Mouse (Mus musculus): ENCODE data around the gene Il1rap. TPM values are rescaled to one million over a fixed set of nuclear protein-coding genes. Genes with fewer than 3 reads are reported as not detected.

The Il1rap gene
- polyA plus RNA-seq, 1 experiment from 2014 or later: 4.5 TPM

DNA sequence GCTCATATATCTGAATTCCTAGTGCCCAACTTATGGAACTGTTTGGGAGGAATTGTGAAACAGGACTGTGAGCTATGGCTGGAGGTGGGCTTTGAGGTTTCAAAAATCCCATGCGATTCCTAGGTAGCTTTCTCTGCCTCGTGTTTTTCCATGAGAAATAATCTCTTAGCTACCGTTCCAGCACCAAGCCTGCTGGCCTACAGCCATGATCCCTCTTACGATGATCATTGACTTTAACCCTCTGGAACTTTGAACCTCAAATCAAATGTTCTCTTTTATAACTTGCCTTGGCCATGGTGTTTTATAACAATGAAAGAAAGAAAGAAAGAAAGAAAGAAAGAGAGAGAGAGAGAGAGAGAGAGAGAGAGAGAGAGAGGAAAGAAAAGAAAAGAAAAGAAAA lies 116.6 kb downstream of the Il1rap start:
- 88% methylated on average over 4 of the region's 4 CpGs for WGBS
- no peak overlapping the region for H3K27ac ChIP-seq (ENCODE audit: low read depth, low read length)
- ATAC-seq (replicated peaks; ENCODE audit: low FRiP score): no peak
- no peaks in the 10 kb centered on the region for H3K27me3 ChIP-seq (replicated peaks; ENCODE audit: control insufficient read depth, insufficient read depth, low read length)
- H3K4me1 ChIP-seq (replicated peaks; ENCODE audit: control insufficient read depth, insufficient read depth, low read length): no peaks in the 10 kb centered on the region
- H3K4me2 ChIP-seq: no peak overlapping the region
- H3K9me3 ChIP-seq (ENCODE audit: control insufficient read depth, low read length): no peaks in the 10 kb centered on the region
- no peak for DNase-seq (ENCODE audit: low spot score)
- H3K4me3 ChIP-seq (ENCODE audit: low read depth, low read length): no peak overlapping the region
- H3K9ac ChIP-seq (ENCODE audit: low read depth, low read length): no peak overlapping the region
- no peaks in the 10 kb centered on the region for H3K36me3 ChIP-seq (ENCODE audit: control insufficient read depth, insufficient read depth, low read length)

DNA sequence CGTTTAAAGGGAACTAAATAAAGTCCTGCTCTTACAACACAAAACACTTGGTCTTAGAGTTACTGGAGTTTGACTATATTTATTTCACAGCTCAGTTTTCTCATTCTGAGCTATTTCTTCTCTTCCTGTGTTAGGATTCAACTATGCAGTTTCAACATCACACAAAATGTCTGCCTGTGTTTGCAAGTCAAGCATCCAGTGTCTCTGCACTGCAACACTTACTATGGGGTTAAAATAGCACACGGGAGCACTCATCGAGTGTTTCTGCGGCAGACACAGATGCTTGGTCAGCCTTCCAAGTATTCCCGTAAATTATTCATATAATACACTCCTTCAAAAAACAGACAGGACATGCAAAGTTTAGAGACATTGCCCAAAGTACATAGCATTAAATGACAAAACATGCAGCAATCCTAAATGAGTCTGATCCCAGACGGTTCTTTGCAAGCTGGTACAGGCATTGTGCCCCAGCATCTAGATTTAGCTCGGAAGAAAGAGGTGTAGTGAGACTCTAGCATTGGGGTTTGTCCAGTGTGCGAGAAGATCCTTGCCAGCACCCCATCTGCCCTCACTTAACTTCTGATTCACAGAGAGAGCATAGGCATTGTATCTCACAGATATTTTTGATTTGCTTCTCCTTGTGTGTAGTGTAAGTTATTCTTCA lies 119.1 kb downstream of the Il1rap start:
- 83% methylated on average over 8 of the region's 8 CpGs for WGBS
- no peak overlapping the region for H3K9ac ChIP-seq (ENCODE audit: low read depth, low read length)
- H3K4me3 ChIP-seq (ENCODE audit: low read depth, low read length): no peak overlapping the region
- no peaks in the 10 kb centered on the region for H3K36me3 ChIP-seq (ENCODE audit: control insufficient read depth, insufficient read depth, low read length)
- no peaks in the 10 kb centered on the region for H3K9me3 ChIP-seq (ENCODE audit: control insufficient read depth, low read length)
- H3K4me2 ChIP-seq: no peak overlapping the region
- H3K27ac ChIP-seq (ENCODE audit: low read depth, low read length): no peak overlapping the region
- H3K4me1 ChIP-seq (replicated peaks; ENCODE audit: control insufficient read depth, insufficient read depth, low read length): no peaks in the 10 kb centered on the region
- DNase-seq (ENCODE audit: low spot score) (no peak), ATAC-seq (replicated peaks; ENCODE audit: low FRiP score) (no peak)
- H3K27me3 ChIP-seq (replicated peaks; ENCODE audit: control insufficient read depth, insufficient read depth, low read length): no peaks in the 10 kb centered on the region

- ATAC-seq (replicated peaks; ENCODE audit: low FRiP score) (no peak), DNase-seq (ENCODE audit: low spot score) (no peak)
- H3K9ac ChIP-seq (ENCODE audit: low read depth, low read length): no peak overlapping the region
- H3K27me3 ChIP-seq (replicated peaks; ENCODE audit: control insufficient read depth, insufficient read depth, low read length): no peaks in the 10 kb centered on the region
- no peaks in the 10 kb centered on the region for H3K4me1 ChIP-seq (replicated peaks; ENCODE audit: control insufficient read depth, insufficient read depth, low read length)
- no peak overlapping the region for H3K27ac ChIP-seq (ENCODE audit: low read depth, low read length)
- no peak overlapping the region for H3K4me3 ChIP-seq (ENCODE audit: low read depth, low read length)
- WGBS: 74% methylated on average over 6 of the region's 6 CpGs
- no peaks in the 10 kb centered on the region for H3K36me3 ChIP-seq (ENCODE audit: control insufficient read depth, insufficient read depth, low read length)
- no peak overlapping the region for H3K4me2 ChIP-seq
- H3K9me3 ChIP-seq (ENCODE audit: control insufficient read depth, low read length): no peaks in the 10 kb centered on the region
These were observed 124.3 kb downstream of the Il1rap start for GRCm38 (mm10) chr16:26705658-26706371.

DNA sequence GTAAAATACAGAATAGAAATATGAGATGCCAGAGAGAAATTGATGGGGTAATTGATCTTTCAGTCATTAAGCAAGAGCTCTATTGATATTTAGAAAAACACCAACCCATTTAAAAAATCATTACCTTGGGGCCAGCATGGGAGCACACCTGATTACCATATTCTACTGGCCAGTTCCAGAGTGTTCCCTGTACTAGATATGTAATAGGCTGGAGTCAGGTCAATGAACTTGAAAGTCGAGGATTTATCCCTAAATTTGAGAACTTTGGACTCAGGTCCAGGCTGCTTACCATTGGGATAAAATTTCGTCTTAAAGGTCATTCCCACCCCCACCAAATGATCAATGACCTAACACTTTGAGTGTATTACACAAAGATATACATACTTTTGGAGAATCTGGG lies 125.0 kb downstream of the Il1rap start:
- H3K27ac ChIP-seq (ENCODE audit: low read depth, low read length): no peak overlapping the region
- no peak overlapping the region for H3K4me3 ChIP-seq (ENCODE audit: low read depth, low read length)
- DNase-seq (ENCODE audit: low spot score): no peak
- H3K9ac ChIP-seq (ENCODE audit: low read depth, low read length): no peak overlapping the region
- no peak overlapping the region for H3K4me2 ChIP-seq
- H3K9me3 ChIP-seq (ENCODE audit: control insufficient read depth, low read length): no peaks in the 10 kb centered on the region
- no peaks in the 10 kb centered on the region for H3K27me3 ChIP-seq (replicated peaks; ENCODE audit: control insufficient read depth, insufficient read depth, low read length)
- 50% methylated on average over 2 of the region's 2 CpGs for WGBS
- ATAC-seq (replicated peaks; ENCODE audit: low FRiP score): no peak
- no peaks in the 10 kb centered on the region for H3K4me1 ChIP-seq (replicated peaks; ENCODE audit: control insufficient read depth, insufficient read depth, low read length)
- no peaks in the 10 kb centered on the region for H3K36me3 ChIP-seq (ENCODE audit: control insufficient read depth, insufficient read depth, low read length)

- no peak overlapping the region for H3K4me3 ChIP-seq (ENCODE audit: low read depth, low read length)
- DNase-seq (ENCODE audit: low spot score) (no peak), ATAC-seq (replicated peaks; ENCODE audit: low FRiP score) (no peak)
- H3K36me3 ChIP-seq (ENCODE audit: control insufficient read depth, insufficient read depth, low read length): no peaks in the 10 kb centered on the region
- 87% methylated on average over 3 of the region's 3 CpGs for WGBS
- H3K4me2 ChIP-seq: no peak overlapping the region
- H3K9me3 ChIP-seq (ENCODE audit: control insufficient read depth, low read length): no peaks in the 10 kb centered on the region
- H3K4me1 ChIP-seq (replicated peaks; ENCODE audit: control insufficient read depth, insufficient read depth, low read length): no peaks in the 10 kb centered on the region
- no peak overlapping the region for H3K9ac ChIP-seq (ENCODE audit: low read depth, low read length)
- H3K27ac ChIP-seq (ENCODE audit: low read depth, low read length): no peak overlapping the region
- no peaks in the 10 kb centered on the region for H3K27me3 ChIP-seq (replicated peaks; ENCODE audit: control insufficient read depth, insufficient read depth, low read length)
These were observed 129.4 kb downstream of the Il1rap start for GRCm38 (mm10) chr16:26710922-26711321.

- Histone ChIP-seq H3K36me3 (ENCODE audit: control insufficient read depth, insufficient read depth, low read length) (no peaks in the 10 kb centered on the region), H3K4me2 (no peak overlapping the region), H3K27me3 (replicated peaks; ENCODE audit: control insufficient read depth, insufficient read depth, low read length) (no peaks in the 10 kb centered on the region), H3K4me3 (ENCODE audit: low read depth, low read length) (no peak overlapping the region), H3K9ac (ENCODE audit: low read depth, low read length) (no peak overlapping the region), H3K27ac (ENCODE audit: low read depth, low read length) (no peak overlapping the region), H3K4me1 (replicated peaks; ENCODE audit: control insufficient read depth, insufficient read depth, low read length) (no peaks in the 10 kb centered on the region), H3K9me3 (ENCODE audit: control insufficient read depth, low read length) (no peaks in the 10 kb centered on the region)
- DNase-seq (ENCODE audit: low spot score) (no peak), ATAC-seq (replicated peaks; ENCODE audit: low FRiP score) (no peak)
- 83% methylated on average over 5 of the region's 5 CpGs for WGBS
These were observed 132.2 kb downstream of the Il1rap start for GRCm38 (mm10) chr16:26713538-26714316.

DNA sequence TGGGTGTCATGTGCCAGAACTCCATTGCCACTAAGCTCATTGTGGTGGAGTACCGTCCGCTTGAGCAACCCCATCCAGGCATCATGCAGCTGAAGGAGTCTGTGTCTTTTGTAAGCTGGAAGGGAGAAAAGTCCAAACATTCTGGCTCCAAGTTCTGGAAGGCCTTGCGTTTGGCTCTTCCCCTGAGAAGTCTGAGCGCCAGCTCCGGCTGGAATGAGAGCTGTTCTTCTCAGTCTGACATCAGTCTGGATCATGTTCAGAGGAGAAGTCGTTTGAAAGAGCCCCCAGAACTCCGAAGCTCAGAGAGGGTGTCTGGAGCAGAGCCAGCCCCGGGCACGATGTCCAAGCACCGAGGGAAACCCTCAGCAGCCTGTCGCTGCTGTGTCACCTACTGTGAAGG lies 141.0 kb downstream of the Il1rap start:
- Histone ChIP-seq H3K27me3 (replicated peaks; ENCODE audit: control insufficient read depth, insufficient read depth, low read length) (no peaks in the 10 kb centered on the region), H3K4me2 (no peak overlapping the region), H3K9ac (ENCODE audit: low read depth, low read length) (no peak overlapping the region), H3K4me1 (replicated peaks; ENCODE audit: control insufficient read depth, insufficient read depth, low read length) (no peaks in the 10 kb centered on the region), H3K27ac (ENCODE audit: low read depth, low read length) (no peak overlapping the region), H3K9me3 (ENCODE audit: control insufficient read depth, low read length) (no peaks in the 10 kb centered on the region), H3K36me3 (ENCODE audit: control insufficient read depth, insufficient read depth, low read length) (no peaks in the 10 kb centered on the region), H3K4me3 (ENCODE audit: low read depth, low read length) (no peak overlapping the region)
- no peak for DNase-seq (ENCODE audit: low spot score)
- WGBS: 84% methylated on average over 11 of the region's 11 CpGs
- no peak for ATAC-seq (replicated peaks; ENCODE audit: low FRiP score)

DNA sequence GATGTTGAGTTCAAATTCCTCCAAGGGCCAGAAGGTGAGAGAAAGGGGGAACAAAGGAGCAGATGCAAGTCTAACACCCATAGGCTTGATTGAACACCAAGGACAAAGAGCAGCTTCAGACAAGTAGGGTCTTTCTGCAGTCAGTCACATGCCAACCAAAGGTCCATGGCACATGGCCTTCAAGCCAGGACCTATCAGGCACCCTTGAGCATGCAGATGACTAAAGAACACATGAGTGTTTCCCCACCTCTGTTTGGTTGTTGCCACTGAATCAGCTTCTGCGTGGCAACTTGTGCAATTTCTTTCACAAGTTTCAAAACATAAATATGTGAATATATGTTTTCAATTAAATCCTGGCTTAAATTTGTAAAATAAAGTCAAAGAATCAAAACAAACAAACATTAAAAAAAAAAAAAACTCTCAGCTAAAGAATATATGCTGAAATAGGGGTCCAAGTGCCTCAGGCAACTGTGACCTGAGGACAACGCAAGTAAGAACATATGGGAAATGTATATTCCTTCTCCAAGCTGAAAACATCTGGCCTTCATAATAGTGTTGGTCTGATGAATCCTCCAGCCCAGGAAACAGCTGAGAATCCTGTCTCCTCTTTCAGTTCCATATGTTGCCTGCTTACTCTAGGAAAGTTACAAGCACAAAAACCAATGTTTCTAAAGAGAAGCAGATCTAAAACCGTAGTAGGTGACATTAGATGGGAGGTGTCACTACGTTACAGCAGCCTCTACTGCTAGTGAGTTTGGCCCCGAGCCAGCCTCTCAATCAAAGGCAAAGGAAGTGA lies 142.6 kb downstream of the Il1rap start:
- DNase-seq (ENCODE audit: low spot score) (no peak), ATAC-seq (replicated peaks; ENCODE audit: low FRiP score) (no peak)

More for the DNA sequence above, 142.6 kb downstream of the Il1rap start:
- Histone ChIP-seq H3K9me3 (ENCODE audit: control insufficient read depth, low read length) (no peaks in the 10 kb centered on the region), H3K4me3 (ENCODE audit: low read depth, low read length) (no peak overlapping the region), H3K4me2 (no peak overlapping the region), H3K36me3 (ENCODE audit: control insufficient read depth, insufficient read depth, low read length) (no peaks in the 10 kb centered on the region), H3K27me3 (replicated peaks; ENCODE audit: control insufficient read depth, insufficient read depth, low read length) (no peaks in the 10 kb centered on the region), H3K4me1 (replicated peaks; ENCODE audit: control insufficient read depth, insufficient read depth, low read length) (no peaks in the 10 kb centered on the region), H3K27ac (ENCODE audit: low read depth, low read length) (no peak overlapping the region), H3K9ac (ENCODE audit: low read depth, low read length) (no peak overlapping the region)
- 73% methylated on average over 5 of the region's 5 CpGs for WGBS
